Mouse (Mus musculus) embryonic facial prominence, embryonic 10.5 days (tissue): ENCODE measurements around the gene Klc2. TPM values are rescaled to one million over a fixed set of nuclear protein-coding genes. Genes with fewer than 3 reads are reported as not detected.
"Not testable (repeated sequence)": the region's sequence is repeated elsewhere in the genome, so short reads cannot be mapped to it uniquely, and the experiment has no call there.

Source experiments
- DNase-seq: peaks from one replicate; pipeline ENCODE4 v3.0.0-alpha.2; 2017; ENCODE audit warnings: low spot score
- H3K27ac ChIP-seq: fragments of 300-500 bp; sonication (generic); replicated peaks from 2 replicates; pipeline ENCODE4 v1.5.1; 2016; ENCODE audit warnings: mild to moderate bottlenecking
- H3K27me3 ChIP-seq: fragments of 300-500 bp; sonication (generic); replicated peaks from 2 replicates; pipeline ENCODE4 v1.6.1; 2016; ENCODE audit warnings: low read depth, mild to moderate bottlenecking; ENCODE audit not compliant: poor library complexity, severe bottlenecking
- H3K36me3 ChIP-seq: fragments of 300-500 bp; sonication (generic); replicated peaks from 2 replicates; pipeline ENCODE4 v1.6.1; 2016; ENCODE audit warnings: mild to moderate bottlenecking, moderate library complexity
- H3K4me1 ChIP-seq: fragments of 300-500 bp; sonication (generic); 2 replicates; pipeline ENCODE4 v1.6.1; 2016
- H3K4me3 ChIP-seq: fragments of 300-500 bp; sonication (generic); 2 replicates; pipeline ENCODE4 v1.5.1; 2016; ENCODE audit warnings: mild to moderate bottlenecking, moderate library complexity
- H3K9me3 ChIP-seq: fragments of 300-500 bp; sonication (generic); 2 replicates; pipeline ENCODE4 v1.6.1; 2016; ENCODE audit warnings: mild to moderate bottlenecking
- WGBS: fragments of 180-500 bp; shearing (Covaris S2); methylation state at CpG from one replicate; pipeline ENCODE4 v1.1.7; 2016; 5-methylcytosine and 5-hydroxymethylcytosine counted together
- polyA plus RNA-seq: library from polyadenylated mRNA; unstranded; fragments of >200 nt; fragmentation: Nextera tagmentation; extraction: Ambion mirVana; gene quantifications from 2 replicates; pipeline ENCODE4 v1.2.1, GENCODE M21; 2016

The Klc2 gene
- polyA plus RNA-seq: 30.0 and 31.2 TPM in 2 replicates

DNA sequence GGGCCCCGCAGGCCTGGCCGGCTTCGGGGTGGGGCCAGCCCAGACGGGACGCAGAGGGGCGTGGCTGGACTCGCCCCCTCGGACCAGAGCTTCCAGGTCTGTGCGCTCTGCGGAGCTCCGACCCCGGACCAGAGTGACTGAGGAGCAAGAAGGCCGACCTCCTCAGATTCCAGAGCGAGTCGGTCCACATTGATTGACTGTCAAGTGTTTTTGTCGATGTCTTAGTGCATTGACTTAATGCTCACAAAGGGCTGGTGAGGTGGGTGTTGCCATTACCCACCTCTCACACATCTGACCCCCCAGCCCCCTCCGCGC, at the start of gene Klc2:
Gene Klc2 (minus strand): TSS at position 177 of the 315 bp plus-strand sequence.
- peak within 1 kb of the TSS; percentile 90 for H3K27ac ChIP-seq
- peak within 1 kb of the TSS; percentile 86 for H3K4me3 ChIP-seq
- H3K4me1 ChIP-seq: peaks cover 23% of the 10 kb centered on the region
- peaks cover 24% of the 10 kb centered on the region for H3K36me3 ChIP-seq
- under 1% methylated on average over 18 of the region's 18 CpGs for WGBS
- no peaks in the 10 kb centered on the region for H3K9me3 ChIP-seq
- peaks cover 11% of the 10 kb centered on the region for H3K27me3 ChIP-seq
- DNase-seq: no peak

- peaks cover 15% of the 10 kb centered on the region for H3K36me3 ChIP-seq
- H3K4me3 ChIP-seq: no peak overlapping the region
- H3K27ac ChIP-seq: no peak overlapping the region
- no peaks in the 10 kb centered on the region for H3K27me3 ChIP-seq
- no peak for DNase-seq
- no peaks in the 10 kb centered on the region for H3K9me3 ChIP-seq
- no peaks in the 10 kb centered on the region for H3K4me1 ChIP-seq
- WGBS: 90% methylated on average over 4 of the region's 4 CpGs
Observed at GRCm38 (mm10) chr19:5167477-5167876, 49.1 kb upstream of the Klc2 start.

GRCm38 (mm10) chr19:5164380-5164779, 46.0 kb upstream of the Klc2 start:
- Histone ChIP-seq H3K4me1 (no peaks in the 10 kb centered on the region), H3K27ac (no peak overlapping the region), H3K9me3 (no peaks in the 10 kb centered on the region), H3K4me3 (no peak overlapping the region), H3K27me3 (no peaks in the 10 kb centered on the region), H3K36me3 (peaks cover 23% of the 10 kb centered on the region)
- peak; percentile 21 for DNase-seq
- WGBS: 62% methylated on average over 2 of the region's 2 CpGs

DNA sequence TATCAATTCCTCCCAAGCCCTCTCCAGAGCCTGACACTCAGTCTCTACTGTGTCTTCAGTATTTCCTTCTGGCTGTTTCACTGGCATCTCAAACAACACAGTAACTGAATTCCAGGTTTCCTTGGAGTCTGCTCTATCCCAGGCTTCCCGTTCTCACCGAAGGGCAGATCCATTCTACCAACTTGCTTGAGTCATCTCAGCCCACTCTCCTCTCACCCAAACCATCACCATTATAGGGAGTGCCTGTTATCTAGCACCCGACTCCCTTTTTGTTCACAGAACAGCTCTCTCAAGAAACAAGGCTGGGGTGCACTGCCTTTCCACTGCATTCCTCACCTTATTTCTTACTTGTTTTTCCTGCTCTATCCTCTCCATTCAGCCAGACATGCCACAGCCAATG, 43.6 kb upstream of the Klc2 start:
- no peaks in the 10 kb centered on the region for H3K4me1 ChIP-seq
- no peak overlapping the region for H3K4me3 ChIP-seq
- WGBS: 91% methylated on average over 3 of the region's 3 CpGs
- no peaks in the 10 kb centered on the region for H3K27me3 ChIP-seq
- no peak overlapping the region for H3K27ac ChIP-seq
- no peaks in the 10 kb centered on the region for H3K9me3 ChIP-seq
- DNase-seq: no peak
- H3K36me3 ChIP-seq: peaks cover 26% of the 10 kb centered on the region

GRCm38 (mm10) chr19:5152261-5152660, 33.9 kb upstream of the Klc2 start:
- H3K4me3 ChIP-seq: no peak overlapping the region
- H3K27me3 ChIP-seq: no peaks in the 10 kb centered on the region
- no peaks in the 10 kb centered on the region for H3K4me1 ChIP-seq
- H3K9me3 ChIP-seq: no peaks in the 10 kb centered on the region
- H3K36me3 ChIP-seq: peaks cover 38% of the 10 kb centered on the region
- DNase-seq: no peak
- H3K27ac ChIP-seq: no peak overlapping the region
- WGBS: 89% methylated on average over 6 of the region's 6 CpGs

- 78% methylated on average over 5 of the region's 5 CpGs for WGBS
- Histone ChIP-seq H3K36me3 (peaks cover 39% of the 10 kb centered on the region), H3K27ac (no peak overlapping the region)
Observed at GRCm38 (mm10) chr19:5151741-5152140, 33.4 kb upstream of the Klc2 start.

DNA sequence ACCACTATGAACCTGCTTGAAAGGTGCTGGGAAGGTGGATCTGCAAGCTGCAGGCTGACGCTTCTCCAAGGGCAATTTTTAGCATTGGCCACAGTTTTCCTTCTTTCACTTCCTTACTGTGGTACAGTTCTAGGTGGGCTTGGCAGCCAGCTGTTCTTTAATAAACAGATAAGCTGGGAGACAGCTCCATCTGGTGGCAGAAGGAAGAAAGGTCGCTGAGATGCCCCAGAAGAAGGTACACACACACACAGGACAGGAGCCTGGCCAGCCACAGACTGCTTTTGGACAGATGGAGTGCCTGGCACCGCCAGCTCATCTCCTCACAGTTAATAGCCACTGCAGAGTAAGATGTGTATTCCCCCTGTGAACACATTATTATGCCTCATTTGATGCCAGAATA, 33.0 kb upstream of the Klc2 start:
- Histone ChIP-seq H3K27me3 (no peaks in the 10 kb centered on the region), H3K36me3 (peaks cover 42% of the 10 kb centered on the region), H3K4me1 (no peaks in the 10 kb centered on the region), H3K4me3 (no peak overlapping the region), H3K27ac (no peak overlapping the region), H3K9me3 (no peaks in the 10 kb centered on the region)
- peak; percentile 65 for DNase-seq
- WGBS: 45% methylated on average over 3 of the region's 3 CpGs

More at GRCm38 (mm10) chr19:5151741-5152140, 33.4 kb upstream of the Klc2 start:
- no peaks in the 10 kb centered on the region for H3K9me3 ChIP-seq
- H3K4me3 ChIP-seq: no peak overlapping the region
- H3K27me3 ChIP-seq: no peaks in the 10 kb centered on the region
- no peak for DNase-seq
- H3K4me1 ChIP-seq: no peaks in the 10 kb centered on the region

- DNase-seq: no peak
- H3K4me1 ChIP-seq: no peaks in the 10 kb centered on the region
- peaks cover 39% of the 10 kb centered on the region for H3K36me3 ChIP-seq
- H3K27ac ChIP-seq: no peak overlapping the region
- no peaks in the 10 kb centered on the region for H3K9me3 ChIP-seq
- no peaks in the 10 kb centered on the region for H3K27me3 ChIP-seq
- no peak overlapping the region for H3K4me3 ChIP-seq
- 92% methylated on average over 6 of the region's 6 CpGs for WGBS
Observed at GRCm38 (mm10) chr19:5150358-5150757, 32.0 kb upstream of the Klc2 start.

DNA sequence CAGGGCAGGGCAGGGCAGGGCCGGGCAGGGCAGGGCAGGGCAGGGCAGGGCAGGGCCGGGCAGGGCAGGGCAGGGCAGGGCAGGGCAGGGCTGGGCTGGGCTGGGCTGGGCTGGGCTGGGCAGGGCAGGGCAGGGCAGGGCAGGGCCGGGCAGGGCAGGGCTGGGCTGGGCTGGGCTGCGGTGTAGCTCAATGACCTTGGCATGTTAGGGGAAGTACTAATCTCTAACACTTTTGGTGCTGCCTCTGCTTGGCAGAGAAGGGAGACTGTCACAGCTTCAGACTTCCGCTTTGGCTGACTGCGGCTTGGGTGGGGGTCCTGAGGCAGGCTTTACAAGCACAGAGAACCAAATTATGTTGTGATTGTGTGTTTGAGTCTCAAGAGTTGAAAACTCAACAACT, 30.7 kb upstream of the Klc2 start:
- H3K36me3 ChIP-seq: peaks cover 52% of the 10 kb centered on the region
- not testable (repeated sequence) for H3K27me3 ChIP-seq

DNA sequence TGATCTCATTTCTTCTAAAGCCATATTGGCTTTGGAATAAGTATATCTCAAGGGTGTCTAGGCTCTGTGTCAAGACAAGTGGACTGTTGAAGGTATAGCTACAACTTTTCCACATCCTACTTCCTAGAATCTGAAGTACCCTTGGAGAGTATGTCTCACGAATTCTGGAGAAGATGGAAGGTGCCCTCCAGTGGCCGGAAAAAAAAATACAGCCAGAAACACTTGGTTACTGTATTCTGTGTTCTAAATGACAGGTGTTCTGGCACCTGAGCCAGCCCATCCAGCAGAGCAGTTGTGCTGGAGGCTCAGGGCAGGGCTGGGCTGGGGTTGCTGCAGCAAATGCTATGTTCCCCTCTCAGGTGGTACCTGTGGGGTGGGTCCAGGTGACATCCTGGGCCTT, 21.3 kb upstream of the Klc2 start:
- Histone ChIP-seq H3K4me3 (no peak overlapping the region), H3K9me3 (no peaks in the 10 kb centered on the region), H3K27ac (no peak overlapping the region), H3K4me1 (no peaks in the 10 kb centered on the region), H3K27me3 (no peaks in the 10 kb centered on the region), H3K36me3 (peaks cover 62% of the 10 kb centered on the region)
- WGBS: 2% methylated on average over 2 of the region's 2 CpGs
- DNase-seq: peak; percentile 58

More for the DNA sequence above, 30.7 kb upstream of the Klc2 start:
- not testable (repeated sequence) for H3K4me3 ChIP-seq, DNase-seq, H3K27ac ChIP-seq, H3K4me1 ChIP-seq, H3K9me3 ChIP-seq
- WGBS: 89% methylated on average over 6 of the region's 6 CpGs

DNA sequence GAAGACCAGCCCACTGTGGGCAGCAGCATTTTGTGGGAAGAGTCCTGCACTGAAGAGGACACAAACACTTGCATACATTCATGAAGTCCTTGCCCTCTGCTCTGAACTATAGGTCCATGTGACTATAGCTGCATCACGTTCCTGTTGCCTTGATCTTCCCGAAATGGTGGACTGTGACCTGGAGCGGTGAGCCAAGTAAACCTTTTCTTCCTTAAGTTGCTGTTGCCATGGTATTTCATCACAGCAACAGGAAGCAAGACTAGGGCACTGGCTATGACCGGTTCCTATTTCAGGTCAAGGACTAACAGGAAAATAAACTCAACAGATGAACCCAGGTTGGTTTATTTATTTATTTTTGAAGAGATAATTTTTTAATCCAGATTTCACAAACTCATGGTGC, 12.9 kb upstream of the Klc2 start:
- no peak for DNase-seq
- H3K36me3 ChIP-seq: peaks cover 27% of the 10 kb centered on the region
- H3K27me3 ChIP-seq: no peaks in the 10 kb centered on the region
- H3K9me3 ChIP-seq: no peaks in the 10 kb centered on the region
- H3K4me3 ChIP-seq: no peak overlapping the region
- WGBS: 81% methylated on average over 4 of the region's 4 CpGs
- no peak overlapping the region for H3K27ac ChIP-seq
- H3K4me1 ChIP-seq: peaks cover 7% of the 10 kb centered on the region; the same call in 1 of the 2 replicates

GRCm38 (mm10) chr19:5129770-5130169, 11.4 kb upstream of the Klc2 start:
- DNase-seq: no peak
- Histone ChIP-seq H3K27ac (no peak overlapping the region), H3K4me3 (no peak overlapping the region), H3K27me3 (no peaks in the 10 kb centered on the region), H3K9me3 (no peaks in the 10 kb centered on the region), H3K4me1 (peaks cover 7% of the 10 kb centered on the region; the same call in 1 of the 2 replicates), H3K36me3 (peaks cover 18% of the 10 kb centered on the region)
- whole genome bisulfite sequencing: 61% methylated on average over 1 of the region's 1 CpGs

GRCm38 (mm10) chr19:5124055-5124614, 5.8 kb upstream of the Klc2 start:
- H3K36me3 ChIP-seq: no peaks in the 10 kb centered on the region
- H3K9me3 ChIP-seq: no peaks in the 10 kb centered on the region
- H3K27ac ChIP-seq: no peak overlapping the region
- 74% methylated on average over 7 of the region's 7 CpGs for WGBS
- H3K27me3 ChIP-seq: peaks cover 6% of the 10 kb centered on the region
- no peak for DNase-seq
- no peak overlapping the region for H3K4me3 ChIP-seq
- H3K4me1 ChIP-seq: peaks cover 1% of the 10 kb centered on the region; the same call in 1 of the 2 replicates
